Mouse (Mus musculus) midbrain, embryonic 16.5 days (tissue): Measurements from ENCODE around the gene Traf3ip3. TPM values are rescaled to one million over a fixed set of nuclear protein-coding genes. Genes with fewer than 3 reads are reported as not detected.

Experiments
- ATAC-seq: fragments of 200-750 bp; cut with Nextera tagmentation; 2 replicates; pipeline ENCODE4 v1.8.0; 2017; ENCODE audit warnings: moderate TSS enrichment
- H3K27ac ChIP-seq: fragments of 300-500 bp; sonication (generic); 2 replicates; pipeline ENCODE4 v1.5.1; 2014; ENCODE audit warnings: mild to moderate bottlenecking, low read length, mixed read lengths
- H3K27me3 ChIP-seq: fragments of 300-500 bp; sonication (generic); 2 replicates; pipeline ENCODE4 v1.6.1; 2014; ENCODE audit warnings: low read depth, low read length, mixed read lengths; ENCODE audit not compliant: control insufficient read depth, insufficient read depth
- H3K36me3 ChIP-seq: fragments of 300-500 bp; sonication (generic); 2 replicates; pipeline ENCODE4 v1.6.1; 2014; ENCODE audit warnings: mild to moderate bottlenecking, low read length, moderate library complexity, mixed read lengths; ENCODE audit not compliant: control insufficient read depth, insufficient read depth
- H3K4me1 ChIP-seq: fragments of 300-500 bp; sonication (generic); 2 replicates; pipeline ENCODE4 v1.6.1; 2014; ENCODE audit warnings: mild to moderate bottlenecking, low read length, mixed read lengths; ENCODE audit not compliant: control insufficient read depth, insufficient read depth
- H3K4me2 ChIP-seq: fragments of 300-500 bp; sonication (generic); 2 replicates; pipeline ENCODE4 v1.6.1; 2014; ENCODE audit warnings: mild to moderate bottlenecking, low read length, mixed read lengths
- H3K4me3 ChIP-seq: fragments of 300-500 bp; sonication (generic); 2 replicates; pipeline ENCODE4 v1.5.1; 2014; ENCODE audit warnings: low read depth, mild to moderate bottlenecking, low read length, moderate library complexity, mixed read lengths
- H3K9ac ChIP-seq: fragments of 300-500 bp; sonication (generic); 2 replicates; pipeline ENCODE4 v1.6.1; 2014; ENCODE audit warnings: low read depth, low read length, mixed read lengths
- H3K9me3 ChIP-seq: fragments of 300-500 bp; sonication (generic); replicated peaks from 2 replicates; pipeline ENCODE4 v1.6.1; 2014; ENCODE audit warnings: mild to moderate bottlenecking, low read length, mixed read lengths; ENCODE audit not compliant: control insufficient read depth, poor library complexity, severe bottlenecking
- WGBS: fragments of 180-500 bp; shearing (Covaris S2); extraction: QIAGEN DNeasy Blood & Tissue Kit; methylation state at CpG from one replicate; pipeline ENCODE4 v1.1.7; 2014; 5-methylcytosine and 5-hydroxymethylcytosine counted together
- polyA plus RNA-seq: library from polyadenylated mRNA; unstranded; fragments of >200 nt; fragmentation: Nextera tagmentation; extraction: Ambion mirVana; gene quantifications from 2 replicates; pipeline ENCODE4 v1.2.1, GENCODE M21; 2015

The Traf3ip3 gene
- polyA plus RNA-seq, 1 experiment from 2014 or later: 1.1 TPM

DNA sequence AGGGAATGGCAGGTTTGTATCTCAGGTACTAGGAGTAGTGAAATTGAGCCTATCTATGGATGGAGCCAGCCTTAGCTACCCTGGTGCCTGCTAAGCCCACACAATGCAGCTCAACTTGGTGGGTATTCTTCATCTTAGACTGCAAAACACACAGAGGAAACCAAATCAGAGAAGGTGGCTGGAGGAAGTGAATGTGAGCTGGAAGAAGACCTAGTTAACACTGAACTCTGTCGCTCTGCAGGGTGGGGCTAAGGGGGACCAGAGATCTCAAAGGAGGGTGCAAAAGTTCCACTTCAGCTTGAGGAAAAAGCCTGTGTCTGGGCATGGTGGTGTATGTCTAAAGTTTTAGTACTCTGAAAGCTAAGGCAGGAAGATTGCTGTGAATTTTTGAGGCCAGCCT lies 41.9 kb downstream of the Traf3ip3 start:
- Histone ChIP-seq H3K36me3 (no peaks in the 10 kb centered on the region), H3K4me2 (no peak overlapping the region), H3K4me1 (0 out of 2 replicates have a peak, but pooled peaks cover 2% of the 10 kb centered on the region), H3K27ac (no peak overlapping the region), H3K9ac (no peak overlapping the region), H3K27me3 (peaks cover 5% of the 10 kb centered on the region; the same call in 1 of the 2 replicates), H3K9me3 (no peaks in the 10 kb centered on the region), H3K4me3 (no peak overlapping the region)
- WGBS: 69% methylated on average over 1 of the region's 1 CpGs
- no peak for ATAC-seq

DNA sequence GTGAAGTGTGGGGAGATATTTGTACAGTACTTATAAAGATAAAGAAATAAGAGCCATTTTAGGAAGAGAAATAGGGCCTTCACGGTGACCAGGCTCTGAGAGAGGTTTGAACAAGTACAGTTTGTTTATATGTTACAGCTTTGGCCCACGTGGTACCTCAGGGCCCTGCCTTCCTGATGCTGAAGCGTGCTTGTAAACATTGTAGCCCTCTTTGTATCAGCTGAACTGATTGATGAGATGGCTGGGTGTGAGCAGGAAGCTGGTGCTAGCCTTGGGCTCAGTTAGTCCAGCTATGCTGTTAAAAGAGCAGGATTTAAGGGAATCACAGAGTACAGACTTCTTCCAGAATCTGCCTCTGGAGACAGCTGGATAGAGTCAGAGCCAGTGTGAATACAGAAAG lies 42.3 kb downstream of the Traf3ip3 start:
- WGBS: 76% methylated on average over 3 of the region's 3 CpGs
- Histone ChIP-seq H3K4me3 (no peak overlapping the region), H3K4me1 (0 out of 2 replicates have a peak, but pooled peaks cover 2% of the 10 kb centered on the region), H3K9me3 (no peaks in the 10 kb centered on the region), H3K27ac (no peak overlapping the region), H3K4me2 (no peak overlapping the region), H3K36me3 (no peaks in the 10 kb centered on the region), H3K9ac (no peak overlapping the region), H3K27me3 (peaks cover 9% of the 10 kb centered on the region)
- no peak for ATAC-seq

DNA sequence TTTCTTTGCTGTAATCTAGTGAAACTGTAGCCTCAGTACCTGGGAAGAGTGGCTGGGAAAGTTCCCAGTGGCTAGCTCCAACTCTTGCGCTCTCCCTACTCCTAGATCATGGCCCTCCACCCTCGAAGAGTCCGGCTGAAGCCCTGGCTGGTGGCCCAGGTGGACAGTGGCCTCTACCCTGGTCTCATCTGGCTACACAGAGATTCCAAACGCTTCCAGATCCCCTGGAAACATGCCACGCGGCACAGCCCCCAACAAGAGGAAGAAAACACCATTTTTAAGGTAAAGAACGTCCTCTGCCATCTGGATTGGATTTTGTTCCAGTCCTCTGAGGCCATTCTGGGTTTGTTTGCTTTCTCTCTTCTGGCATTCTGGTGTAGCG lies 44.4 kb downstream of the Traf3ip3 start:
- no peak for ATAC-seq
- 84% methylated on average over 8 of the region's 8 CpGs for WGBS
- no peak overlapping the region for H3K4me2 ChIP-seq
- no peak overlapping the region for H3K4me3 ChIP-seq
- no peaks in the 10 kb centered on the region for H3K36me3 ChIP-seq
- no peaks in the 10 kb centered on the region for H3K9me3 ChIP-seq
- H3K4me1 ChIP-seq: 0 out of 2 replicates have a peak, but pooled peaks cover 2% of the 10 kb centered on the region
- H3K9ac ChIP-seq: no peak overlapping the region
- H3K27me3 ChIP-seq: peaks cover 29% of the 10 kb centered on the region
- no peak overlapping the region for H3K27ac ChIP-seq

DNA sequence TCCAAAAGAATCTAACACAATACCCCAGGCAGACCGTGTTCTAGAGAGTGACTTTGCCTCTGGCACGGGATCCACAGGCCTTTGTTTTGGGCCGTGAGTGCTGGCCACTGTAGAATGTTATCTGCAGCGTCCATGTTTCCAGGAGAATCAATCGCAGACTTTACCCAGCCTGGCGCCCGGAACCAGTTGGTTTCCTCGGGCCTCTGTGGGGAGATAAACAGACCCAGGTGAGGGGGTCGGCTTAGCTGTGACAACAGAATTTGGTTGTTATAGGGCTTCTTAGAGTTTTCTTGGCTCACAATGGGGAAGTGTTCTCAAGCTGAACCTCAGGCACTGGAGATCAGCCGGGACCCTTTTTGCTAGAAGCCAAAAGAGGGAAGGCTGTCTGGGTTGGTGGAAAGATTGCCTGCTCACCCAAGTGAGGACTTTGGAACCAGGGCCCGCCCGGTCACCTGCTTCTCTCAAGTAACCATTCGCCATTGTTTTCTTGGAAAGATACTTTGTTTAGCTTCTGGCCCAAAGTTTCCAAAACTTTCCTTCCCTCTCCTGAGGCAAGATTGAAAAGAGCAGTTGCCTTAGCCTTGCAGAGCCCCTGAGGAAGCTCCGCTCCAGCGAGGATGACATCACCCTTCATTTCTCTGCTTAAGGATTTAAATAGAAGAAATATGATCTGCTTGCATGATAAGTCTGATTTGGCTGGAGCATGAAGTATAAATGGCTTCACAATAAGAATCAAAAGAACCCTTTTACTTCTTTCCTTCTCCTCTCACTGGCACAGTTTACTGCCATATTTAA lies 45.0 kb downstream of the Traf3ip3 start:
- no peak overlapping the region for H3K4me3 ChIP-seq
- 85% methylated on average over 15 of the region's 15 CpGs for WGBS
- H3K27ac ChIP-seq: no peak overlapping the region
- H3K9me3 ChIP-seq: no peaks in the 10 kb centered on the region
- no peak for ATAC-seq
- H3K9ac ChIP-seq: no peak overlapping the region
- no peaks in the 10 kb centered on the region for H3K36me3 ChIP-seq
- H3K4me2 ChIP-seq: no peak overlapping the region
- H3K27me3 ChIP-seq: peaks cover 34% of the 10 kb centered on the region
- 0 out of 2 replicates have a peak, but pooled peaks cover 2% of the 10 kb centered on the region for H3K4me1 ChIP-seq

DNA sequence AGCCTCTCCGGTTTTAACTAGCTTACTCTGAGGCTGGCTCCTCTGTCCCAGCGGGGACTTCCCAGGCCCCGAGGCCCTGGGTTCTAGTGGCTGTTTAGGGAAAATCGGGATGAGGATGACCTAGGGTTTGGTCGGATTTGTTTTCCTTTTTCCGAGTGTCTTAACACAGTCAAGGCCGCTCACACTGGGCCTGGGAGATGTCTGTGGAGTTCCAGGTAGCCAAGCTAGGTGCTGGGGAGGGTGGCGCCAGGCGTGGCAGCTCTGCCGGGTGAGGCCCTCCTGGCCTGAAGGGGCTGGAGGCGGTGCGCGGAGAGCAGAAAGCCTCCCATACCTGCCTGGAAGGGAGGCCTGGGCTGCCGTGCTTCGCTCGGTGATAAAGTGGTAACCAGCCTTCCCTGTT lies 47.9 kb downstream of the Traf3ip3 start:
- no peak for ATAC-seq

DNA sequence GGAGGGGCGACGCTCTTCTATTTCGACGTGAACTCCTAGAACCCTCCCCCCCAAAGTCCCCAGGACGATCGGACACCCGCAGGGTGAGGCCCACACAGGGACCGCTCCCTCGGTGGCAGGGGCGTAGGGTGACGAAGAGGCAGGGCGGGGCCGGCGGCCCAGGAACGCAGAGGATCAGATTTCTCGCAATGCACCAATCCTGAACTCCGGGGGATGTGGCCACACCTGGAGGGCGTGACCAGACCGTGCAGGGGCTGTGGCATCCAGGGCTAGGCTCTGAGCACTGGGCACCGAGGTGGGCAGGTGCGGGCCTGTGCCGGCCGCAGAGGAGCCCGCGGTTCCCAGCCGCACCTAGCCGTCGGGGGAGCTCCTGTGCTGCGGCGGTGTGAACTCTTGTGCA lies 48.6 kb downstream of the Traf3ip3 start, which contains the start of gene Irf6:
TSS of gene Irf6 (plus strand) at position 240 of the 400 bp plus-strand sequence.
- Histone ChIP-seq H3K9ac (no peak within 1 kb of the TSS), H3K4me1 (no peaks in the 10 kb centered on the region), H3K4me3 (peak within 1 kb of the TSS; percentile 15; the same call in 1 of the 2 replicates), H3K36me3 (no peaks in the 10 kb centered on the region), H3K27ac (no peak within 1 kb of the TSS), H3K27me3 (peaks cover 39% of the 10 kb centered on the region), H3K9me3 (no peaks in the 10 kb centered on the region), H3K4me2 (peak within 1 kb of the TSS; percentile 20; the same call in 1 of the 2 replicates)
- WGBS: 1% methylated on average over 28 of the region's 30 CpGs
- 0 out of 2 replicates have a peak, but pooled peaks have one; percentile 28 for ATAC-seq

More for the DNA sequence above, 47.9 kb downstream of the Traf3ip3 start:
- Histone ChIP-seq H3K4me3 (no peak overlapping the region), H3K9me3 (no peaks in the 10 kb centered on the region), H3K36me3 (no peaks in the 10 kb centered on the region), H3K9ac (no peak overlapping the region), H3K27me3 (peaks cover 39% of the 10 kb centered on the region), H3K27ac (no peak overlapping the region), H3K4me1 (no peaks in the 10 kb centered on the region), H3K4me2 (no peak overlapping the region; the same call in 1 of the 2 replicates)
- WGBS: 25% methylated on average over 16 of the region's 16 CpGs

DNA sequence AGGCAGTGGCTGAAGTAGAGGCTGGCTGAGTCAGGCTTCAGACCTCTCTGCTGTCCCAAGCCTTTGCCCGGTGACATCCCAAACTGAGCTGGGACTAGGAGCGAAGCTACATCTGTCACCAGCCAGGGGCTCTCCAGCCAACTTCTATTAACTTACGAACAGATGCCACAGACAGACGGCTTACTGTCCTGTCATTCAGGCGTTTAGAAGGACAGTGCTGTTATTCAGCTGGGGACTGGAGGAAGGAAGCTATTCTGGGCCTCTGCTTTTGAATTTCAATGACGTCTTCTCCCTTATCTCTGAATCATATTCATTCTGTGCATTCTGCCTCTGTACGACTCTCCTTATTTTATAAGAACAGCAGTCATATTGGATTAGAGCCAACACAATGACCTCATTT lies 50.4 kb downstream of the Traf3ip3 start:
- Histone ChIP-seq H3K9ac (no peak overlapping the region), H3K4me1 (no peaks in the 10 kb centered on the region), H3K36me3 (no peaks in the 10 kb centered on the region), H3K27me3 (peaks cover 39% of the 10 kb centered on the region), H3K27ac (no peak overlapping the region), H3K9me3 (no peaks in the 10 kb centered on the region), H3K4me2 (no peak overlapping the region), H3K4me3 (no peak overlapping the region)
- whole genome bisulfite sequencing: 38% methylated on average over 7 of the region's 7 CpGs
- 0 out of 2 replicates have a peak, but pooled peaks have one; percentile 21 for ATAC-seq

DNA sequence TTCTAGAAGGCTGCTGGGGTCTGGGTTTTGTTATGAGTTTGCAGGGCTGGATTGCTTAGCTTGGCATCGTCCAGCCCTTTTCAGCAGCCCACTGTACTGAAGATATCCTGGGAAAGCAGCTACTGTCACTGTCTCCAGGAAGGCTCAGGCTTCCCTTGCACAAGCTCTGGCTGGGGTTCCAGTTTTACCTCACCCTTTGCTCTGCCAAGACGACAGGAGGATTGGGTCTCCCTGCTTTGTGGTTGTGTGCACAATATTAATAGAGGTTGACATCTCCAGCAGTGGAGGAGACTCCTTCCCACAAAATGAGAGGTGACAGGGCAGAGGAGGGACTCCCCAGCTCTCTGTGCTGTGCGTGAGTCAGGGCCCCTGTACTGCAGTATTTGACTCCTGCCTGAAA lies 52.3 kb downstream of the Traf3ip3 start:
- H3K9me3 ChIP-seq: no peaks in the 10 kb centered on the region
- peaks cover 31% of the 10 kb centered on the region for H3K27me3 ChIP-seq
- H3K4me3 ChIP-seq: no peak overlapping the region
- H3K4me1 ChIP-seq: no peaks in the 10 kb centered on the region
- no peak overlapping the region for H3K9ac ChIP-seq
- no peak overlapping the region for H3K4me2 ChIP-seq
- H3K27ac ChIP-seq: no peak overlapping the region
- H3K36me3 ChIP-seq: no peaks in the 10 kb centered on the region
- ATAC-seq: no peak
- 67% methylated on average over 3 of the region's 3 CpGs for WGBS

DNA sequence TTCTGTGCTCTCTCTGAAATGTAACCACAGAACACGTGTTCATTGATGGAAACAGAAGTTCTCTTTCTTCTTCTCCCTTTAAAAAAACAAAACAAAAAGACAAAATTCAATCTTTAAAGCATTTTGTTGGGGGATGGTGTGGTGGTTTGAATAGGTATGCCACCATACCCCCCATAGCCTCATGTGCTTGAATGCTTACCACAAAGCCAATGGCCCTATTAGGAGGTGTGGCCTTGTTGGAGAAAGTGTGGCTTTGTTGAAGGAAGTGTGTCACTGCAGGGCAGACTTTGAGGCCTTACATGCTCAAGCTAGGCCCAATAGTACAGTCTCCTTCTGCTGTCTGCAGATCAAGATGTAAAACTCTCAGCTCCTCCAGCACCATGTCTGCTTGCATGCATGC lies 55.1 kb downstream of the Traf3ip3 start:
- Histone ChIP-seq H3K4me2 (no peak overlapping the region), H3K4me1 (no peaks in the 10 kb centered on the region), H3K27ac (no peak overlapping the region), H3K4me3 (no peak overlapping the region), H3K36me3 (no peaks in the 10 kb centered on the region), H3K9ac (no peak overlapping the region), H3K9me3 (no peaks in the 10 kb centered on the region), H3K27me3 (peaks cover 4% of the 10 kb centered on the region)
- 70% methylated on average over 1 of the region's 1 CpGs for WGBS
- no peak for ATAC-seq
